Mouse (Mus musculus) liver, adult 2 months (tissue): Measurements from ENCODE around the gene Nr1h3. TPM values are rescaled to one million over a fixed set of nuclear protein-coding genes. Genes with fewer than 3 reads are reported as not detected.

ENCODE experiments used
- DNase-seq: peaks from one replicate; pipeline ENCODE4 v3.0.0-alpha.2; 2011; ENCODE audit warnings: low read depth, low spot score; ENCODE audit errors: extremely low read depth
- H3K27ac ChIP-seq: fragments of 200-500 bp; replicated peaks from 2 replicates; pipeline ENCODE4 v1.5.1; 2012; ENCODE audit warnings: low read depth, mild to moderate bottlenecking, control low read depth, inconsistent platforms, low read length; ENCODE audit not compliant: insufficient read depth
- H3K27me3 ChIP-seq: fragments of 200-500 bp; 2 replicates; pipeline ENCODE4 v1.6.1; 2012; ENCODE audit warnings: mild to moderate bottlenecking, moderate library complexity, low read length, inconsistent platforms; ENCODE audit not compliant: control insufficient read depth, insufficient read depth
- H3K36me3 ChIP-seq: fragments of 200-500 bp; 2 replicates; pipeline ENCODE4 v1.6.1; 2012; ENCODE audit warnings: low read length, inconsistent platforms; ENCODE audit not compliant: control insufficient read depth, insufficient read depth
- H3K4me1 ChIP-seq: fragments of 200-500 bp; 2 replicates; pipeline ENCODE4 v1.6.1; 2011; ENCODE audit warnings: low read length; ENCODE audit not compliant: control insufficient read depth, insufficient read depth
- H3K4me3 ChIP-seq: fragments of 200-500 bp; 2 replicates; pipeline ENCODE4 v1.5.1; 2011; ENCODE audit warnings: low read depth, mild to moderate bottlenecking, control low read depth, low read length, moderate library complexity; ENCODE audit not compliant: insufficient read depth
- H3K79me2 ChIP-seq: fragments of 200-500 bp; 2 replicates; pipeline ENCODE4 v1.6.1; 2012; ENCODE audit warnings: inconsistent platforms, mild to moderate bottlenecking, low read length, moderate library complexity; ENCODE audit not compliant: control insufficient read depth, insufficient read depth
- H3K9ac ChIP-seq: fragments of 200-500 bp; 2 replicates; pipeline ENCODE4 v1.6.1; 2012; ENCODE audit warnings: low read depth, mild to moderate bottlenecking, control low read depth, inconsistent platforms, low read length
- CTCF ChIP-seq: fragments of 200-500 bp; IDR thresholded peaks from 2 replicates; pipeline ENCODE4 v1.5.1; 2011; ENCODE audit warnings: low read depth, low read length, control low read depth
- POLR2A ChIP-seq: fragments of 200-500 bp; IDR thresholded peaks from 2 replicates; pipeline ENCODE4 v1.6.1; 2011; ENCODE audit warnings: low read length, control low read depth; ENCODE audit not compliant: insufficient read depth; ENCODE audit errors: extremely low read depth
- WGBS: fragments of 180-500 bp; shearing (Covaris S2); methylation state at CpG from one replicate; pipeline ENCODE4 v1.1.7; 2018; 5-methylcytosine and 5-hydroxymethylcytosine counted together
- polyA plus RNA-seq: library from polyadenylated mRNA; depleted of rRNA; stranded (reverse); fragments of >200 nt; gene quantifications from 2 replicates; pipeline ENCODE4 v1.2.3, GENCODE M21; 2012; rRNA removed
- total RNA-seq: library from RNA; depleted of rRNA; stranded (reverse); fragments of >200 nt; gene quantifications from 2 replicates; pipeline ENCODE4 v1.2.3, GENCODE M21; 2014; rRNA removed

Nr1h3 gene
- 146 and 148 TPM in 2 replicates for total RNA-seq
- 190 and 198 TPM in 2 replicates for polyA plus RNA-seq

GRCm38 (mm10) chr2:91202222-91202971, at the start of gene Nr1h3, which contains the start of gene Acp2:
TSS of gene Nr1h3 (minus strand) at chr2:91202834.
TSS of gene Acp2 (plus strand) at chr2:91202885.
- TF ChIP-seq POLR2A (peak; percentile 85), CTCF (no peak)
- Histone ChIP-seq H3K9ac (peak within 1 kb of the TSS; percentile 87), H3K4me3 (peak within 1 kb of the TSS; percentile 63), H3K4me1 (peaks cover 9% of the 10 kb centered on the region), H3K36me3 (peaks cover 9% of the 10 kb centered on the region; the same call in 1 of the 2 replicates), H3K27ac (peak within 1 kb of the TSS; percentile 96), H3K79me2 (no peaks in the 10 kb centered on the region), H3K27me3 (no peaks in the 10 kb centered on the region)
- under 1% methylated on average over 28 of the region's 28 CpGs for WGBS
- DNase-seq = peak; percentile 94

GRCm38 (mm10) chr2:91252001-91252400, 49.4 kb upstream of the Nr1h3 start:
- no peaks in the 10 kb centered on the region for H3K36me3 ChIP-seq
- 81% methylated on average over 4 of the region's 4 CpGs for WGBS
- no peak overlapping the region for H3K9ac ChIP-seq
- peaks cover 2% of the 10 kb centered on the region; the same call in 1 of the 2 replicates for H3K4me1 ChIP-seq
- H3K79me2 ChIP-seq = no peaks in the 10 kb centered on the region
- no peaks in the 10 kb centered on the region for H3K27me3 ChIP-seq
- H3K4me3 ChIP-seq = no peak overlapping the region
- TF ChIP-seq POLR2A (no peak), CTCF (no peak)
- no peak for DNase-seq
- no peak overlapping the region for H3K27ac ChIP-seq

- H3K4me1 ChIP-seq = no peaks in the 10 kb centered on the region
- H3K4me3 ChIP-seq = no peak overlapping the region
- DNase-seq = no peak
- H3K79me2 ChIP-seq = no peaks in the 10 kb centered on the region
- no peak overlapping the region for H3K27ac ChIP-seq
- 76% methylated on average over 4 of the region's 4 CpGs for WGBS
- no peaks in the 10 kb centered on the region for H3K36me3 ChIP-seq
- TF ChIP-seq CTCF (no peak), POLR2A (no peak)
- H3K27me3 ChIP-seq = no peaks in the 10 kb centered on the region
- H3K9ac ChIP-seq = no peak overlapping the region
Measured at GRCm38 (mm10) chr2:91248366-91248765, 45.7 kb upstream of the Nr1h3 start.

- Histone ChIP-seq H3K79me2 (no peaks in the 10 kb centered on the region), H3K36me3 (no peaks in the 10 kb centered on the region), H3K9ac (no peak overlapping the region), H3K27ac (no peak overlapping the region), H3K4me3 (no peak overlapping the region), H3K4me1 (peaks cover 7% of the 10 kb centered on the region), H3K27me3 (no peaks in the 10 kb centered on the region)
- no peak for DNase-seq
- WGBS = 75% methylated on average over 5 of the region's 5 CpGs
- TF ChIP-seq POLR2A = no peak
- TF ChIP-seq CTCF = no peak
Measured at GRCm38 (mm10) chr2:91244557-91245228, 42.1 kb upstream of the Nr1h3 start.

DNA sequence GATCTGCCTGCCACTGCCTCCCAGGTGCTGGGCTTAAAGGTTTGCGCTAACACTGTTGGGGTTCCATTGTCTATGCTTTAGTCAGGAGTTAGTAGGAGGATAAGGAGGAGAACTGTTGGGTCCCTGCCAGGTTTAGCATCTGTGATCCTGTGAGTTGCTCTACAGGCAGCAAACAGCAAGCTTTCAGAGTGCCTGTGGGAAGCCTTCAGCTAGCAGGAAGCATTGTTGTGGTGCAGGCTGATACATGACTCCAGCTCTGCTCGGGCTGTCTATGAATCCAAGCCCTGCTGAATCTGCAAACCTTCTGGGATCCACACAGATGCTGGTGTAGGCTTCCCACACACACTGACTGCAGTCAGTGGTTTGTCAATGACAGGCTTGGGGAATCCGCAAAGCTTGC, 40.8 kb upstream of the Nr1h3 start:
- 0 out of 2 replicates have a peak overlapping the region, but pooled peaks have one; percentile 19 for H3K27ac ChIP-seq
- H3K79me2 ChIP-seq = no peaks in the 10 kb centered on the region
- no peaks in the 10 kb centered on the region for H3K36me3 ChIP-seq
- DNase-seq = no peak
- TF ChIP-seq POLR2A = no peak
- TF ChIP-seq CTCF = no peak
- peaks cover 7% of the 10 kb centered on the region for H3K4me1 ChIP-seq
- H3K4me3 ChIP-seq = no peak overlapping the region
- H3K27me3 ChIP-seq = no peaks in the 10 kb centered on the region
- H3K9ac ChIP-seq = no peak overlapping the region
- WGBS = 75% methylated on average over 3 of the region's 3 CpGs
